Mouse (Mus musculus) hindbrain, embryonic 12.5 days (tissue): Measurements from ENCODE around the gene Slc39a1. TPM values are rescaled to one million over a fixed set of nuclear protein-coding genes. Genes with fewer than 3 reads are reported as not detected.
A peak's percentile ranks its signal among the peaks of the same experiment; 100 is the strongest.
"Not testable (repeated sequence)": the region's sequence is repeated elsewhere in the genome, so short reads cannot be mapped to it uniquely, and the experiment has no call there.

ENCODE experiments used
- ATAC-seq: fragments of 200-750 bp; cut with Nextera tagmentation; 2 replicates; pipeline ENCODE4 v1.8.0; 2017; ENCODE audit warnings: moderate TSS enrichment; ENCODE audit not compliant: low FRiP score
- H3K27ac ChIP-seq: fragments of 300-500 bp; sonication (generic); 2 replicates; pipeline ENCODE4 v1.5.1; 2016; ENCODE audit warnings: mild to moderate bottlenecking
- H3K27me3 ChIP-seq: fragments of 300-500 bp; sonication (generic); 2 replicates; pipeline ENCODE4 v1.6.1; 2016; ENCODE audit warnings: mild to moderate bottlenecking
- H3K36me3 ChIP-seq: fragments of 300-500 bp; sonication (generic); 2 replicates; pipeline ENCODE4 v1.6.1; 2016; ENCODE audit warnings: mild to moderate bottlenecking
- H3K4me1 ChIP-seq: fragments of 300-500 bp; sonication (generic); 2 replicates; pipeline ENCODE4 v1.6.1; 2016
- H3K4me2 ChIP-seq: fragments of 300-500 bp; sonication (generic); replicated peaks from 2 replicates; pipeline ENCODE4 v1.6.1; 2016; ENCODE audit warnings: mild to moderate bottlenecking
- H3K4me3 ChIP-seq: fragments of 300-500 bp; sonication (generic); 2 replicates; pipeline ENCODE4 v1.5.1; 2016; ENCODE audit warnings: mild to moderate bottlenecking
- H3K9ac ChIP-seq: fragments of 300-500 bp; sonication (generic); 2 replicates; pipeline ENCODE4 v1.6.1; 2016; ENCODE audit warnings: mild to moderate bottlenecking, moderate library complexity
- H3K9me3 ChIP-seq: fragments of 300-500 bp; sonication (generic); replicated peaks from 2 replicates; pipeline ENCODE4 v1.6.1; 2016; ENCODE audit warnings: mild to moderate bottlenecking
- WGBS: fragments of 180-500 bp; shearing (Covaris S2); methylation state at CpG from one replicate; pipeline ENCODE4 v1.1.7; 2016; 5-methylcytosine and 5-hydroxymethylcytosine counted together
- polyA plus RNA-seq: library from polyadenylated mRNA; unstranded; fragments of >200 nt; fragmentation: Nextera tagmentation; extraction: Ambion mirVana; gene quantifications from 2 replicates; pipeline ENCODE4 v1.2.1, GENCODE M21; 2016

The Slc39a1 gene
- polyA plus RNA-seq, 1 experiment from 2014 or later: 46.9 TPM

DNA sequence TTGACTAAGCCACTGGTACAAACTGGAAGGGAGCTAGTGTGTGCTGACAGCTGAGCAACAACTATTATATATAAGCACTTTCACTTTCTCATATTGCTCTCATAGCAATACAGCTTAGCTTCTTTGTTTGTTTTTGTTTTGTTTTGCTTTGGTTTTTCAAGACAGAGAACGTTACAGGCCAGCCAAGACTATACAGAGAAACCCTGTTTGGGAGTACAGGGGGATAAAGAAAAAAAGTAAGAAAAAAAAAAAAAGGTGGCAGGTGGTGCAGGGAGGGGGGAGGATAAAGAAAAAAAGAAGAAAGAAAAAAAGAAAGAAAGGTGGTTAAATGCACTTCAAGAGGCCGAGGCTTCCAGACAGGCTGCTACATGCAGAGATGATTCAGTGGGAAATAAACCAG, 2.6 kb upstream of the Slc39a1 start:
- Histone ChIP-seq H3K4me3 (no peak overlapping the region), H3K27ac (no peak overlapping the region), H3K4me2 (no peak overlapping the region), H3K36me3 (no peaks in the 10 kb centered on the region), H3K9ac (no peak overlapping the region), H3K4me1 (peaks cover 26% of the 10 kb centered on the region), H3K9me3 (no peaks in the 10 kb centered on the region), H3K27me3 (no peaks in the 10 kb centered on the region)
- 83% methylated on average over 2 of the region's 2 CpGs for WGBS
- ATAC-seq: no peak

DNA sequence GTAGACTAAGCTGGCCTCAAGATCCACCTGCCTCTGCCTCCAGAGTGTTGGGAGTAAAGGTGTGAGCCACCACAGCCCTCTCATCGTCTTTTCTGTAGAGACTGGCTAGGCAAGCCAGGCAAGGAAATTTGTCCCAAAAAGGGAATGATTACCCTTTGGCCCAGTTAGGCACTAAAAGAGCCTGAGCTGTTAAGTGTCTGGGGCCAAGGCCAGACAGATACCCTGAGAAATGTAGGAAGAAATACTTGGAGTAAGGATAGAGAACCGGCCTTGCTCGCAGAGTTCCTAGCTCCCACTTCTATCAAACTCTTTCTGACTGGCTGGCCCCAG, 377 bp upstream of the Slc39a1 start:
- WGBS: 2% methylated on average over 3 of the region's 3 CpGs
- H3K4me3 ChIP-seq: peak overlapping the region; percentile 74
- peaks cover 12% of the 10 kb centered on the region for H3K36me3 ChIP-seq
- H3K27me3 ChIP-seq: no peaks in the 10 kb centered on the region
- H3K4me1 ChIP-seq: peaks cover 25% of the 10 kb centered on the region
- H3K9me3 ChIP-seq: no peaks in the 10 kb centered on the region
- ATAC-seq: no peak; the same call in 1 of the 2 replicates
- peak overlapping the region; percentile 68 for H3K4me2 ChIP-seq
- H3K27ac ChIP-seq: peak overlapping the region; percentile 87
- peak overlapping the region; percentile 84 for H3K9ac ChIP-seq

DNA sequence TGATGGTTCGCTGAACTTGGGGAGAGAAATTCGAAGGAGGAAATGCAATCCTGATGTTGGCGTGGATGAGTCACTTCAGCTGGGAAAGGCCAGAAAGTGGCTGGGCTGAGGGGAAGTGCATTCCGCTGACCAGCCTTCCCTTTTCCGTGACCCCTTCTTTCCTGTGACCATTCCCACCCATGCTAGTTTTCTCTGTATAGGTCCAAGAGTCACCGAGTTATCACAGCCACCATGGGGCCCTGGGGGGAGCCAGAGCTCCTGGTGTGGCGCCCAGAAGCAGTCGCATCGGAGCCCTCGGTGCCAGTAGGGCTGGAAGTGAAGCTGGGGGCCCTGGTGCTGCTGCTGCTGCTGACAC, 751 bp downstream of the Slc39a1 start:
- no peaks in the 10 kb centered on the region for H3K9me3 ChIP-seq
- 7% methylated on average over 10 of the region's 10 CpGs for WGBS
- H3K9ac ChIP-seq: peak overlapping the region; percentile 84
- peak overlapping the region; percentile 74 for H3K4me3 ChIP-seq
- peaks cover 12% of the 10 kb centered on the region for H3K36me3 ChIP-seq
- no peaks in the 10 kb centered on the region for H3K27me3 ChIP-seq
- H3K27ac ChIP-seq: peak overlapping the region; percentile 87; the same call in 1 of the 2 replicates
- peak overlapping the region; percentile 68 for H3K4me2 ChIP-seq
- no peak for ATAC-seq
- H3K4me1 ChIP-seq: peaks cover 15% of the 10 kb centered on the region

DNA sequence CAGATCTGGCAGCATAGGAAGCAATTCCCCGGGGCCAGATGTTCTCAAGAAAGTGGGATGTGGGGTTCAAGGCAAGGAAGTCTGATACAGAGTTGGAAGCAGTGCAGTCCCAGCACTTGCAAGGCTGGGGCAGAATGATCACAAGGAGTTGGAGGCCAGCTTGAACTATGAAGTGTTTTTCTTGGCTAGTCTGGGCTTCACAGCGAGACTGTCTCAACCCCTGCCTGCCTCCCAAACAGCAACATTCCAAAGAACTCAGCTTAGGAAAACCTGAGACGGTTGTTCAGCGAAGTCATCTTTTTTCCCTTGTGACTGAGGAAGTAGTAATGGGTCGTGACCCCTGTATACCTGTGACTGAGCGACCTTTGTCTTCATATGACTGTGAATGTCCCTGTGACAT, 2.8 kb downstream of the Slc39a1 start:
- H3K4me2 ChIP-seq: no peak overlapping the region
- H3K9me3 ChIP-seq: no peaks in the 10 kb centered on the region
- WGBS: 82% methylated on average over 6 of the region's 6 CpGs
- peaks cover 12% of the 10 kb centered on the region for H3K36me3 ChIP-seq
- no peak overlapping the region for H3K9ac ChIP-seq
- H3K27me3 ChIP-seq: no peaks in the 10 kb centered on the region
- H3K4me3 ChIP-seq: no peak overlapping the region
- peaks cover 23% of the 10 kb centered on the region for H3K4me1 ChIP-seq
- ATAC-seq: no peak
- no peak overlapping the region for H3K27ac ChIP-seq

DNA sequence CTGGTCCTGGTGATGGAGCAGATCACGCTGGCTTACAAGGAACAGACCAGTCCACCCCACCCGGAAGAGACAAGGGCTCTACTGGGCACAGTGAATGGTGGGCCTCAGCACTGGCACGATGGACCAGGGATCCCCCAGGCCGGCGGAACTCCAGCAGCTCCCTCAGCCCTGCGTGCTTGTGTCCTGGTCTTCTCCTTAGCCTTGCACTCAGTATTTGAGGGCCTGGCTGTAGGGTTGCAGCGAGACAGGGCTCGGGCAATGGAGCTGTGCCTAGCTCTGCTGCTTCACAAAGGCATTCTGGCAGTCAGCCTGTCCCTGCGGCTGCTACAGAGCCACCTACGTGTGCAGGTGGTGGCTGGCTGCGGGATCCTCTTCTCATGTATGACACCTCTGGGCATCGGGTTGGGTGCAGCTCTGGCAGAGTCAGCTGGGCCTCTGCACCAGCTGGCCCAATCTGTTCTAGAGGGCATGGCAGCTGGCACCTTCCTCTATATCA, 3.8 kb downstream of the Slc39a1 start:
- WGBS: 94% methylated on average over 8 of the region's 12 CpGs
- H3K36me3 ChIP-seq: peaks cover 12% of the 10 kb centered on the region
- H3K4me1 ChIP-seq: peaks cover 27% of the 10 kb centered on the region
- ATAC-seq, H3K4me3 ChIP-seq, H3K27me3 ChIP-seq, H3K4me2 ChIP-seq, H3K9ac ChIP-seq, H3K27ac ChIP-seq, H3K9me3 ChIP-seq: not testable (repeated sequence)

DNA sequence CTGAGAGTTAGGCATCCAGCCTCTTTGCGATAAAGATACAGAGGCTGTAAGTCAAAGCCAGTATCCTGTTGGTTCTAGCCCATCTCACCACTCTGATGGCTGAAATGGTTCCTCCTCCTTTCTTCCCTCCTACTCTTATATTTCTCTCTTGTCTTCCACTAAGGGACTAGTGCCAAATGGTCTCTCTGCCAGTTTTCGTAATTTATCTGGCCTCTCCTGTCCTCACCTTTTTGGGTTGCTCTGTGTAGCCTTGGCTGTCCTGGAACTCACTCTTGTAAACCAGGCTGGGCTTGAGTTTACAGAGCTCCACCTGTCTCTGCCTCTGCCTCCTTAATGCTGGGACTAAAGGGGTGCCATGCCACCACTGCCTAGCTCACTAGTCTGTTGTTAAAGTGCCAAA, 4.7 kb downstream of the Slc39a1 start:
- ATAC-seq, H3K27me3 ChIP-seq, H3K9ac ChIP-seq, H3K27ac ChIP-seq, H3K4me3 ChIP-seq, H3K9me3 ChIP-seq, H3K4me2 ChIP-seq: not testable (repeated sequence)
- Histone ChIP-seq H3K36me3 (peaks cover 19% of the 10 kb centered on the region), H3K4me1 (peaks cover 25% of the 10 kb centered on the region)
- 93% methylated on average over 2 of the region's 2 CpGs for WGBS

DNA sequence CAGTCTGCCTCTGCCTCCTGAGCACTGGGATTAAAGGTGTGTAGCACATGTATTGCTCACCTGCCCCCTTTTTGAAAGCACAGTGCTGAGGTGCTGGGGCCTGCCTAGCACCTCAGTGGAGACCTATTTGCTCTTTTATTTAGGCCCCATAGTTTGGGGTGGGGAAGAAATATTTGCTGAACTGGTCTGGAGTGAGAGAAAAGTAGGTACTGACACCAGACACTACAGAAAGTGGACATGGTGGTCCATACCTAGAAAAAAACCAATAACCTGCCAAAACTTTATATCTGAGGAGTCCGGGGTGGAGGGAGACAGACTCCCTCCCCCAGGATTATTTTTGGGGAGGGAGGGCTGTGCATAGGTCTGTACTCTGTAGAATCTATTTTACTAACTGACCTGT, 5.2 kb downstream of the Slc39a1 start:
- H3K9me3 ChIP-seq, H3K27ac ChIP-seq, H3K27me3 ChIP-seq: not testable (repeated sequence)
- Histone ChIP-seq H3K4me3 (0 out of 2 replicates have a peak overlapping the region, but pooled peaks have one; percentile 84), H3K4me1 (peaks cover 25% of the 10 kb centered on the region), H3K9ac (peak overlapping the region; percentile 51; the same call in 1 of the 2 replicates), H3K36me3 (peaks cover 25% of the 10 kb centered on the region), H3K4me2 (peak overlapping the region; percentile 80)
- peak; percentile 1; the same call in 1 of the 2 replicates for ATAC-seq
- WGBS: 83% methylated on average over 1 of the region's 1 CpGs

DNA sequence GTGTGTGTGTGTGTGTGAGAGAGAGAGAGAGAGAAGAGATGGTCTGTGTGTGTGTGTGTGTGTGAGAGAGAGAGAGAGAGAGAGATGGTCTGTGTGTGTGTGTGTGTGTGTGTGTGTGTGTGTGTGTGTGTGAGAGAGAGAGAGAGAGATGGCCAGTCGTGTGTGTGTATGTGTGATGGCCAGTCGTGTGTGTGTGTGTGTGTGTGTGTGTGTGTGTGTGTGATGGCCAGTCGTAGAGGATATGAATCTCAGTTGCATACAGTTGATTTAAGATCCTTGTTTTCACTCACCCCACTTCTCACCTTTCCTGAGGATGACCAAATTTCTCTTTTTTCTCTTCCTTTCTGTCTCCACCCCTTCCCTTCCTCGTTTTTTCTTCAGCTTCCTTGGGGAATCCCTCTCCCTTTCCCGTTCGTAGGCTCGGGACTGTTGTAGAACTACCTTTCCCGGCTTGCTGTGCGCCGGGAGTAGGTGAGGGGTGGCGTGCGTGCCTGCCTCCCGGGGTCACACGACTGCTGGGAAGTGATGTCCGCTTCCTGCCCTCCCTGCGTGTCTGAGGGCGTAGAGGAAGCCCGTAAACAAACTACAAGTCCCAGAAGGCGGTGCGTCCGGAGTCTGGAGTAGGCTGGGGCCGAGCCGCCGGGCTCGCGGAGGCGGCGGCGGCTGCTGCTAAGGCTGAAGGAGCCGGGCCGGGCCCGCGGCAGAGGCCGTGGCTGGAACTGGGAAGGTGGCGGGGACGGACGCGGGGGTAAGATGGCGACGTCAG, 5.9 kb downstream of the Slc39a1 start, which contains the start of gene Crtc2:
Crtc2 (plus strand) TSS at position 511 of the 766 bp plus-strand sequence.
- peak; percentile 97 for ATAC-seq
- H3K9ac ChIP-seq: peak within 1 kb of the TSS; percentile 90
- H3K9me3 ChIP-seq: no peaks in the 10 kb centered on the region
- 1% methylated on average over 40 of the region's 40 CpGs for WGBS
- H3K36me3 ChIP-seq: peaks cover 30% of the 10 kb centered on the region
- peak within 1 kb of the TSS; percentile 90 for H3K27ac ChIP-seq
- no peaks in the 10 kb centered on the region for H3K27me3 ChIP-seq
- H3K4me1 ChIP-seq: peaks cover 20% of the 10 kb centered on the region
- H3K4me3 ChIP-seq: peak within 1 kb of the TSS; percentile 84
- peak within 1 kb of the TSS; percentile 80 for H3K4me2 ChIP-seq

DNA sequence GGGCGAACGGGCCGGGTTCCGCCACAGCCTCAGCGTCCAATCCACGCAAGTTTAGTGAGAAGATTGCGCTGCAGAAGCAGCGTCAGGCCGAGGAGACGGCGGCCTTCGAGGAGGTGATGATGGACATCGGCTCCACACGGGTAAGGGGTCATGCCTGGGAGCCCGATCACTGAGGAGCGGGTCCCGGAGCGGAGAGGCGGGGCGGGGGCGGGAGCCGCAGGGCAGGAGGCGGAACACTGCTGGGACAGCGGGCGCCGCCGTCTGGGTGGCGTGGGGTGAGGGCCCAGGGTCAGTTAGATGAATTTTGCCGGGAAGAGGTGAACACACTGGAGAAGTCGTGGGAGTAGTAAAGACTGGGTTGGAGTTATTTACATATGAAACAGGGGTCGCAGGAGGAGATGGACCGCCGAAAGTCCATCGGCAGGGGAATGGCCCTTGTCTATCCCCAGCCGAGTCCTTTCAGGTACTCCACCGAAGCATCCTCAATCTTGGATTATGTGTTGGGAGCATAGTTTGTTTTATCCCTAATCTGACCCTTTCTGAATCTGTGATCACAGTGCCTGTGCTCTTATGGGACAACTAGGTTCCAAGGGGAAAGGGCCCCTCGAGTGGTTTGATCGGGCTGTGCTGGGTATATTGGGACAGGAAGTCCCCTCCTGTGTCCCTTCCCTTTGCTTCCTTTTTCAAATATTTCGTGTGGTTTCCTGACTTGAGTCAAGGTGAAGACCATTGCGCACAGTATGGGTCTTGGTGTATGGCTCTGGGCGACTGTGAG, 6.6 kb downstream of the Slc39a1 start:
- H3K27ac ChIP-seq: peak overlapping the region; percentile 90
- WGBS: under 1% methylated on average over 41 of the region's 41 CpGs

DNA sequence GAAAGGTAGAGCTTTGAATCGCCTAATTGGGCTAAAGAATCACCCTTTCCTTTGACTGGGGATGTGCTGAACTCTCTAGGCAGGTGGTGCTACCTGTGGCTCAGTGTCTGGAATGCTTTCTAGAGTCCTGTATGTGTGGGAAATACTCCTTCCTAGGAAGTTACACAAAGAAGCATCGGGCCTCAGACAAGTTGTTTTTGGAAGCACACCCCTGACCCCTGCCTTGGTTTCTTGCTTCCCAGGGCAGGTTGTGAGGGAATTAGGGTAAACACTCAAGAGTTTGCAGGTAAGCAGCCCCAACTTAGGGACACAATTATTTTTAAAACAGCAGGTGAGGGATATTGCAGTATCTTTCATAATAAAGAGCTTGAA, 7.2 kb downstream of the Slc39a1 start:
- Histone ChIP-seq H3K4me2 (peak overlapping the region; percentile 80), H3K9me3 (no peaks in the 10 kb centered on the region), H3K4me3 (peak overlapping the region; percentile 84), H3K27ac (no peak overlapping the region; the same call in 1 of the 2 replicates), H3K27me3 (no peaks in the 10 kb centered on the region), H3K4me1 (peaks cover 15% of the 10 kb centered on the region), H3K36me3 (peaks cover 44% of the 10 kb centered on the region), H3K9ac (peak overlapping the region; percentile 90)
- WGBS: 25% methylated on average over 2 of the region's 2 CpGs
- no peak for ATAC-seq

More for the DNA sequence above, 6.6 kb downstream of the Slc39a1 start:
- peak overlapping the region; percentile 90 for H3K9ac ChIP-seq
- peak overlapping the region; percentile 80 for H3K4me2 ChIP-seq
- peak overlapping the region; percentile 84 for H3K4me3 ChIP-seq
- peak; percentile 70 for ATAC-seq
- peaks cover 38% of the 10 kb centered on the region for H3K36me3 ChIP-seq
- H3K4me1 ChIP-seq: peaks cover 15% of the 10 kb centered on the region
- no peaks in the 10 kb centered on the region for H3K9me3 ChIP-seq
- H3K27me3 ChIP-seq: no peaks in the 10 kb centered on the region

DNA sequence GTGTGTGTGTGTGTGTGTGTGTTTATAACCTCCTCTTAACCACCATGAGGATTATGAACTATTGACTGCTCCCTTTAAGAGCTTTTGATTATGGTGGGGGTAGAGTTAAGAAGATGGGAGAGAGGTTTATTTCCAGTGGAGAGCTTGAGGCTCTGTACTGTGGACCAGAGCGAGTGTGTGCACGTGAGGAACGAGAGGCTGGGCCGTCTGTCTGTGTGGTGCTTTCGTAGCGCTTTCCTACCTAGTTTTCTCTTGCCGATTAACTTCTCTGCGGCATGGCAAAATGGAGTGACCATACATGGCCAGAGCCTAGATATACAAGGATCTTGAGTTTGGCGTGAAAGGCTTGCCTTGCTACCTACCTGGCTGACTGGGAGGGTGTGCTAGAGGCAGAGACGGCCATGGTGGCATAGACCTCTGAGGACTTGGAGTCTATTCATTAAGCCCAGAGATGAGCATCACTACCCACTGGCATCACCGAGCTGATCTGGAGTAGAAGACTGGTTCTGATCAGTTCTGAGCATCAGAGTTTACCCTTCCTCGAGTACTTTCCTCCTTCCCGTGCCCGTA, 7.9 kb downstream of the Slc39a1 start:
- Histone ChIP-seq H3K4me3 (no peak overlapping the region), H3K27ac (no peak overlapping the region), H3K27me3 (no peaks in the 10 kb centered on the region), H3K4me1 (peaks cover 15% of the 10 kb centered on the region), H3K4me2 (peak overlapping the region; percentile 80), H3K36me3 (peaks cover 47% of the 10 kb centered on the region), H3K9ac (no peak overlapping the region; the same call in 1 of the 2 replicates), H3K9me3 (no peaks in the 10 kb centered on the region)
- no peak for ATAC-seq
- WGBS: 95% methylated on average over 14 of the region's 14 CpGs
